Mouse (Mus musculus): Measurements from ENCODE around the gene Ahsg.

DNA sequence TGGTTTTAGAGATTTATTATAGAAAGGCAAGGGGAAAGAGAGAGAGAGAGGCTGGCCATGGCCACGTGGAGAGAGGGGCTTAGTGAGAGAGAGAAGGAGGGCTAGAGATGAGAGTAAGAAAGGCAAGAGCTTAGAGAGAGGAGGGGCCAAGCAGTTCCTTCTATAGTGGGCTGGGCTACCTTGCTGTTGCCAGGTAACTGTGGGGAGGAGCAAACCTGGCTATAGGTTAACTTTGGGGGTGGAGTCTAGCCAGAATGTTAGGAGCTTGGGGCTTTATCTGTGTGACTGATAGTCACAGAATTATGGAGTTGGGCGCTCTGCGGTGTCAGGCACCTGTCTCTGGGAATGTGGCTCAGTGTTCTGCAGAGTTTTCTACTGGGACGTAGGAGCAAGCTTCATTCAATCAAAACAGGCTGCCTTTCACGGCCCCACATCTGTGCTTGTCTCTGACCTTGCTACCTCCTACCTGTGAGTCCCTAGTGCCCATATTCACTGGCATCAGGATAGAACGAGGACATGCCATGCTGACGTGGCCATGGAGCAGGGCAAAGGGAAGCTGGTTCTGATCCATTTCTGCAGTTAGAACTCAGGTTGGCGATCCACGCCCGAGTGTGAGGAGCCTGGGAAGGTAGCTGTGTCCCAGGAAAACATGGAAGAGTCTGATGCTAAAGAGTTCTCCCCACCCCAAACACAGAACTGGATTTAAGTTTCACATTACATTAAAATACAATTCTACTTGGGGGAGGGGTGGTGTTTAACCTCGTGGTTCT lies 40.5 kb downstream of the Ahsg start:
- TF ChIP-seq CTCF (IDR thresholded peaks at IDR 0.05; ENCODE audit: borderline replicate concordance, extremely low read depth, insufficient read depth, insufficient read length) = no peak
- TF ChIP-seq POLR2A (IDR thresholded peaks at IDR 0.05; ENCODE audit: borderline replicate concordance, extremely low read depth, insufficient read depth, insufficient read length, poor library complexity, severe bottlenecking) = no peak
